Mouse (Mus musculus) intestine, embryonic 14.5 days (tissue): Measurements from ENCODE around the gene Sf1. TPM values are rescaled to one million over a fixed set of nuclear protein-coding genes. Genes with fewer than 3 reads are reported as not detected.

Source experiments
- ATAC-seq: fragments of 200-750 bp; cut with Nextera tagmentation; replicated peaks from 2 replicates; pipeline ENCODE4 v1.8.0; 2017; ENCODE audit warnings: low read depth, moderate number of reproducible peaks, moderate TSS enrichment, moderate library complexity; ENCODE audit not compliant: low FRiP score, low TSS enrichment
- DNase-seq: peaks from one replicate; pipeline ENCODE4 v3.0.0-alpha.2; 2018; ENCODE audit warnings: low spot score
- H3K27ac ChIP-seq: fragments of 300-500 bp; sonication (generic); 2 replicates; pipeline ENCODE4 v1.5.1; 2014; ENCODE audit warnings: low read depth, mild to moderate bottlenecking, control low read depth
- H3K27me3 ChIP-seq: fragments of 300-500 bp; sonication (generic); replicated peaks from 2 replicates; pipeline ENCODE4 v1.6.1; 2014; ENCODE audit warnings: low read length, control low read depth; ENCODE audit not compliant: control insufficient read depth, insufficient read depth
- H3K36me3 ChIP-seq: fragments of 300-500 bp; sonication (generic); 2 replicates; pipeline ENCODE4 v1.6.1; 2014; ENCODE audit warnings: low read length, control low read depth; ENCODE audit not compliant: control insufficient read depth, insufficient read depth
- H3K4me1 ChIP-seq: fragments of 300-500 bp; sonication (generic); replicated peaks from 2 replicates; pipeline ENCODE4 v1.6.1; 2014; ENCODE audit warnings: low read length, control low read depth, mixed read lengths; ENCODE audit not compliant: control insufficient read depth, insufficient read depth
- H3K4me2 ChIP-seq: fragments of 300-500 bp; sonication (generic); 2 replicates; pipeline ENCODE4 v1.6.1; 2014; ENCODE audit warnings: low read length
- H3K4me3 ChIP-seq: fragments of 300-500 bp; sonication (generic); 2 replicates; pipeline ENCODE4 v1.5.1; 2014; ENCODE audit warnings: low read depth, low read length, control low read depth, mixed read lengths
- H3K9ac ChIP-seq: fragments of 300-500 bp; sonication (generic); 2 replicates; pipeline ENCODE4 v1.6.1; 2014; ENCODE audit warnings: mild to moderate bottlenecking, low read length
- H3K9me3 ChIP-seq: fragments of 300-500 bp; sonication (generic); 2 replicates; pipeline ENCODE4 v1.6.1; 2016; ENCODE audit warnings: low read length, control low read depth; ENCODE audit not compliant: control insufficient read depth
- WGBS: fragments of 180-500 bp; shearing (Covaris S2); extraction: QIAGEN DNeasy Blood & Tissue Kit; methylation state at CpG from one replicate; pipeline ENCODE4 v1.1.7; 2014; 5-methylcytosine and 5-hydroxymethylcytosine counted together
- polyA plus RNA-seq: library from polyadenylated mRNA; unstranded; fragments of >200 nt; fragmentation: Nextera tagmentation; extraction: Ambion mirVana; gene quantifications from 2 replicates; pipeline ENCODE4 v1.2.1, GENCODE M21; 2014

Sf1 gene
- polyA plus RNA-seq, 1 experiment from 2014 or later = 143 TPM

DNA sequence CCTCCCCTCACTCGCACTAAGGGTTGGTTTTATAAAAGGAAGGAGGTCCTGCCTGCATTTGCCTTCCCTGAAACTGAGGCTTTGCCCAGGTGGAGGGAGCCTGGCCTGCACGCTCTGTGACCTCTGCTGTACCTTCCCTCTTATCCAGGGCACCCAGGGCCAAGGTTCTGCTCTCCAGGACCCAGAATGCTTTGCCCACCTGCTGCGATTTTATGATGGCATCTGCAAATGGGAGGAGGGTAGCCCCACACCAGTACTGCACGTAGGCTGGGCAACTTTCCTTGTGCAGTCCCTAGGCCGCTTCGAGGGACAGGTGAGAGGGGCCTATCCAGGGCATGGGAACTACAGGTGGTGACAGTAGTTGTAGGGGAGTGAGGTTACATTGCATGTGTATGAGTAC lies 24.3 kb upstream of the Sf1 start:
- Histone ChIP-seq H3K36me3 (peaks cover 39% of the 10 kb centered on the region), H3K4me1 (peaks cover 18% of the 10 kb centered on the region)

DNA sequence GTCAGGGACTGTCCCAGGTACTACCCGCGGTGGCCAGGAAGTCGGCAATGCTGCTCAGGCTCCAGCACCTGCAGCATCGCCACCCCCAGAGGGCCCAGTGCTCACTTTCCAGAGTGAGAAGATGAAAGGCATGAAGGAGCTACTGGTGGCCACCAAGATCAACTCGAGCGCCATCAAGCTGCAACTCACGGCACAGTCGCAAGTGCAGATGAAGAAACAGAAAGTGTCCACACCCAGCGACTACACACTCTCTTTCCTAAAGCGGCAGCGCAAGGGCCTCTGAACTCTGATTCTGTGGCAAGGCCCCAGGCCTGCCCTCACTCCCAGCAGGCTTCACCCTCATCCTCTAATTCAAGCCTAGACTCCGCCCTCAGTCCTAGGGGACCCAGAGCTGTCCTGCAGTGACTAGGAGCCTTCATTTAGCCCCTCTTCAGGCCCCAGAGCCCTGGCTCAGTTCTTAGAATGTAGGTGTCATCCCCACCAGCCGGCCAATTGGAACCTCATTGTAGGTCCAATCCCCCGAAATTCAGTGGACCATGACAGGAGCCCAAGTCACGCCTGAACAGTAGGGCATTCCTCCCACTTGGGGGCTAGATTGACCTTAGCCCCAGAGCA lies 23.5 kb upstream of the Sf1 start:
- Histone ChIP-seq H3K9me3 (no peaks in the 10 kb centered on the region), H3K36me3 (peaks cover 39% of the 10 kb centered on the region), H3K4me1 (peaks cover 15% of the 10 kb centered on the region), H3K27me3 (no peaks in the 10 kb centered on the region), H3K4me3 (no peak overlapping the region), H3K4me2 (peak overlapping the region; percentile 83), H3K27ac (no peak overlapping the region), H3K9ac (no peak overlapping the region)
- DNase-seq = no peak
- WGBS = 73% methylated on average over 15 of the region's 15 CpGs
- 0 out of 2 replicates have a peak, but pooled peaks have one; percentile 2 for ATAC-seq

More for the DNA sequence above, 24.3 kb upstream of the Sf1 start:
- DNase-seq (no peak), ATAC-seq (no peak)
- H3K4me2 ChIP-seq = no peak overlapping the region
- H3K4me3 ChIP-seq = no peak overlapping the region
- H3K9ac ChIP-seq = no peak overlapping the region
- WGBS = 94% methylated on average over 6 of the region's 6 CpGs
- H3K9me3 ChIP-seq = no peaks in the 10 kb centered on the region
- H3K27me3 ChIP-seq = no peaks in the 10 kb centered on the region
- H3K27ac ChIP-seq = no peak overlapping the region

DNA sequence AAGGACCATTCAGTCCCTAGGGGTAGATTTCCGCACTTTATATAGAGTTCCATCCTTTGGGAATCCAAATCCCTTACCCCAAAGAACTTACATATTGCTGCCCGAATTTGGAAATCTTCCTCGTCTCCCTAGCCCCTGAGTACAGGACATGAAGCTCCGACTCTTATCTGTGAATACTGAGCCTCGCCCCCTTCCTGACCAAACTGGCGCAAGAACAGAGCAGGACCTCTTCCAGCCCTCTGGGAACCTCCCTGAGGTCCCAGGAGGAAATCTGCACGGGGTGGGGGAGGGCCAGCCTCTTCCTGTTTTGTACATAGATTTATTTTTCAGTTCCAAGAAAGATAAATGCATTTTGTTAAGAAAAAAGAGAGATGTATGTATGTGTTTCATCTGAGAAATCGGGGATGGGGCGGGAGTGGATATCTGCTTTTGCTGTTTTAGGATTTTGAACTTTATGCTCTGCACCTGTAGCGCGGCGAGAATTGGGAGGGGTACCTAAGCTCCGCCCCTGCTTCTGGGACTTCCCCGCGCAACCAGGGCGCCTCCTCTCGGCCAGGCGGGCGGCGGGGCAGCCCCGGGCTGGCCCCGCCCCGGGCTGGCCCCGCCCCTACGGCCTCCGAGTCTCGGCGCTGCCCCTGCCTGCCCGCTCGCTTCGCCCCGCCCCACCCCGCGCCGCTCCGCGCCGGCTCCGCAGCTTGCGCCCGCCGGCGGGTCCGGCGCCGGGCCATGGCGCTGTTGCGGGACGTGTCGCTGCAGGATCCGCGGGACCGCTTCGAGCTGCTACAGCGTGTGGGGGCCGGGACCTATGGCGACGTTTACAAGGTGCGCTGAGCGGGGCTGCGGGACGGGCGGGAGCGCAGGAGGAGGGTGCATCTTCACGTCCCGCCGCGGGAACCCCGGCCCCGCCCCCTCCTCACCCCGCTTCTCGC lies 22.7 kb upstream of the Sf1 start, which contains the start of gene Map4k2:
Gene Map4k2, plus strand, starts transcription at position 612 of the 929 bp plus-strand sequence.
- peak within 1 kb of the TSS; percentile 51 for H3K9ac ChIP-seq
- ATAC-seq (peak; percentile 77), DNase-seq (peak; percentile 85)
- H3K27ac ChIP-seq = no peak within 1 kb of the TSS
- peak within 1 kb of the TSS; percentile 50 for H3K4me3 ChIP-seq
- H3K36me3 ChIP-seq = peaks cover 45% of the 10 kb centered on the region
- no peaks in the 10 kb centered on the region for H3K27me3 ChIP-seq
- 6% methylated on average over 65 of the region's 72 CpGs for WGBS
- H3K4me2 ChIP-seq = peak within 1 kb of the TSS; percentile 83
- H3K4me1 ChIP-seq = peaks cover 15% of the 10 kb centered on the region
- H3K9me3 ChIP-seq = no peaks in the 10 kb centered on the region

DNA sequence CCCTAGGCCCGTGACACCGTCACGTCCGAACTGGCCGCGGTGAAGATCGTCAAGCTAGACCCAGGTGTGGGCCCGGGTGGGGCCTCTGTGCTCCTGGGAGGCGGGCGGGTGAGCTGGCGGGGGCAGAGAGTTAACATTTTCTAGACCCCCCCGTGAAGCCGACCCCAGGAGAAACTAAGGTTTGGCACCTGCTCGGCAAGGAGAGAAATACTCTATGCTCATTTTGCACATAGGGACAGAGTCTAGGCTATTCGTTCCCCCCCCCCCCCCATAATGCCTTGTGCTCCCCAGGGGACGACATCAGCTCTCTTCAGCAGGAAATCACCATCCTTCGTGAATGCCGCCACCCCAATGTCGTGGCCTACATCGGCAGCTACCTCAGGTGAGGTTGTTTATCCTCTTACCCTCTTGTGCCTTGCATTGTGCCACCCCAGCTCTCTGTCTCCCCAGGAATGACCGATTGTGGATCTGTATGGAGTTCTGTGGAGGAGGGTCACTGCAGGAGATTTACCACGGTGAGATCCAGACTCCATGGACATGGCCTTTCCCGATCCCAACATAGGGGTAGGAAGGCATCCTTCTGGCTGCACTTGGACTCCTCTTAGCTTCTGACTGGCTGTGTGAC lies 21.9 kb upstream of the Sf1 start:
- Histone ChIP-seq H3K9ac (peak overlapping the region; percentile 51), H3K27me3 (no peaks in the 10 kb centered on the region), H3K4me2 (peak overlapping the region; percentile 83), H3K36me3 (peaks cover 50% of the 10 kb centered on the region), H3K4me1 (peaks cover 7% of the 10 kb centered on the region), H3K9me3 (no peaks in the 10 kb centered on the region), H3K27ac (no peak overlapping the region), H3K4me3 (peak overlapping the region; percentile 50)
- WGBS = 12% methylated on average over 22 of the region's 23 CpGs
- ATAC-seq (no peak), DNase-seq (no peak)

DNA sequence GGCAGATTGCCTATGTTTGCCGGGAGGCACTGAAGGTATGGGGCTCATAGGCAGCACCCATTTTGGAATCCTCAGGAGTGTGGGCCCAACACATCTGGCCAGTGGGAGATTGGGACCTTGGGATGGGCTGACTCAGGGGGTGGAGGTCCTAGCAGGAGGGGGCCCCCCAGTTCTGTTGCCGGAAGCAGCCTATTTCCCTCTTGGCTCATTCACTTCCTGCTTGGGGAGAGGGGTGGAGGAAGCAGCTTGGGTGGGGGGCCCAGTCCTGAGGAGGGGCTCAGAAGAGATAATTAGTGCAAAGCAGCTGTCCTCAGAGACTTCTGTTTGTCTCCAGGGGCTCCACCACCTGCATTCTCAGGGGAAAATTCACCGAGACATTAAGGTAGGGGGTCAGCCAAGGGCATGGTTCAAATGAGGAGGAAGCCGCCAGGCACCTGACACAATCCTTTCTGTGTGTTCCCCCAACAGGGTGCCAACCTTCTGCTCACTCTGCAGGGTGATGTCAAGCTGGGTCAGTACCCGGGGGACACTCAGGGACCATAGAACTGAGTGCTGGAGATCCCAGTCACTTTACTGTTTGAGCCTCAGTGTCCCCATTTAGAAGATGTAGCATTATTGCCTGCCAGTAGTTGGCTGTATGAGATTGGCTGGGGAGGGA lies 21.1 kb upstream of the Sf1 start:
- Histone ChIP-seq H3K9me3 (no peaks in the 10 kb centered on the region), H3K4me2 (no peak overlapping the region), H3K9ac (no peak overlapping the region), H3K4me3 (no peak overlapping the region), H3K4me1 (peaks cover 6% of the 10 kb centered on the region; the same call in 1 of the 2 replicates), H3K27ac (no peak overlapping the region), H3K27me3 (no peaks in the 10 kb centered on the region), H3K36me3 (peaks cover 52% of the 10 kb centered on the region)
- ATAC-seq (no peak), DNase-seq (no peak)
- WGBS = 74% methylated on average over 5 of the region's 5 CpGs

DNA sequence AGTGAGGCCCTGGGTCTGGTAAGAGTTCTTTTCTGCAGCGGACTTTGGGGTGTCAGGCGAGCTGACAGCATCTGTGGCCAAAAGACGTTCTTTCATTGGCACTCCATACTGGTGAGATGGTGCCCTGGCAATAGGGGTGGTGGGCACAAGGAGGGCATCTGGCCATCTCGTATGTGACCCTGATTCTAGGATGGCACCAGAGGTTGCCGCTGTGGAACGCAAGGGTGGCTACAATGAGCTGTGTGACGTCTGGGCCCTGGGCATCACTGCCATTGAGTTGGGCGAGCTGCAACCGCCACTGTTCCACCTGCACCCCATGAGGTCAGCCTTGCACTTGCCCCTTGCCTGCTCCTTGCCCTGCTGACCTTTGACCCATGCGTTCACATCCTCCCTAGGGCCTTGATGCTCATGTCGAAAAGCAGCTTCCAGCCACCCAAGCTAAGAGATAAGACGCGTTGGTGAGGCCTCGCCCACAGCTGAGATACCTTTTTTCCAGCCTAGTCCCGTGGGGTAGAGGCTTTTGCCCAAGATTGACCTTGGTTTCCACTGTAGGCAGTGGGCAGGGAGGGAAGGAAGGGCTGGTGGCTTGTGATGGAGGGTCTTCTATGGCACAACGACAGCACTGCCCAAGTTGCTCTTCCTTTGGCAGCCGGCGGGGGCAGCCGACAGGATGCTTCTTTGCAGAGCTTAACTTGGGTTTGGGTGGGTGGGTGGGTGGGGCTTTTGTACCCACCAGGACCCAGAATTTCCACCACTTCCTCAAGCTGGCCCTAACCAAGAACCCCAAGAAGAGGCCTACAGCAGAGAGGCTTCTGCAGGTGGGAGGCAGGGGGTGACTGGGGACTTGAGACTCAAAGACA lies 20.2 kb upstream of the Sf1 start:
- Histone ChIP-seq H3K4me3 (no peak overlapping the region), H3K4me1 (peaks cover 6% of the 10 kb centered on the region; the same call in 1 of the 2 replicates), H3K9ac (no peak overlapping the region), H3K36me3 (peaks cover 46% of the 10 kb centered on the region), H3K9me3 (no peaks in the 10 kb centered on the region), H3K27ac (no peak overlapping the region), H3K4me2 (no peak overlapping the region), H3K27me3 (no peaks in the 10 kb centered on the region)
- ATAC-seq = no peak
- 86% methylated on average over 19 of the region's 19 CpGs for WGBS
- no peak for DNase-seq

DNA sequence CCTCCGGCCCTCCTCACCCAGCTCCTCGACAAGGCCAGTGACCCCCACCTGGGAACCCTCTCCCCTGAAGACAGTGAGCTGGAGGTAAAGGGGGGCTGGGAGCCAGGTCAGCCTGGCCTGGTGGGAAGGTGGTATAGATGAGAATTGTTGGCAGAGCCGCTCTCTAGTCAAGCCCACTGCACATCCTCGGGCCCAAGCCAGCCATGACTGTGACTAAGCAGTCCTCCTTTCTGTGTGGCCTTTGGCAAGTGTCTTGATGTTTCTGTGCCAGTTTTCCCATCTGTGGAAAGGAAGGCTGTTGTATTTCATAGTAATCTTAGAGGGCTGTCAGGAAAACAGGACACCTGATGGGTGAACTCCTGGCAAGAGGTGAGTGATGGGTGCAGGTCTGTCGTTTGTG lies 19.5 kb upstream of the Sf1 start:
- Histone ChIP-seq H3K4me1 (peaks cover 6% of the 10 kb centered on the region; the same call in 1 of the 2 replicates), H3K36me3 (peaks cover 42% of the 10 kb centered on the region), H3K9me3 (no peaks in the 10 kb centered on the region), H3K9ac (no peak overlapping the region), H3K4me2 (no peak overlapping the region), H3K27me3 (no peaks in the 10 kb centered on the region), H3K4me3 (no peak overlapping the region), H3K27ac (no peak overlapping the region)
- ATAC-seq = no peak
- WGBS = 93% methylated on average over 5 of the region's 5 CpGs
- DNase-seq = no peak
